Mouse (Mus musculus) spleen, adult 18-20 months (tissue): ENCODE results near the gene Itgb1bp1.
A peak's percentile ranks its signal among the peaks of the same experiment; 100 is the strongest.

Experiments
- DNase-seq, 2 experiments: peaks; one replicate each; pipeline ENCODE4 v3.0.0; 2022; ENCODE audit warnings: mixed read lengths in 2 of 2

Gene Itgb1bp1

GRCm38 (mm10) chr12:21301324-21301723 is 15.2 kb upstream of the Itgb1bp1 start:
- DNase-seq, result no peak

GRCm38 (mm10) chr12:21298856-21299255 is 12.8 kb upstream of the Itgb1bp1 start:
- no peak for DNase-seq

- no peak for DNase-seq
These were observed 3.6 kb upstream of the Itgb1bp1 start for GRCm38 (mm10) chr12:21289651-21290050.

GRCm38 (mm10) chr12:21288716-21289395 is 2.8 kb upstream of the Itgb1bp1 start:
- no peak for DNase-seq

- peak in 1 of 2 experiments; percentile 22 for DNase-seq
These were observed 897 bp upstream of the Itgb1bp1 start for GRCm38 (mm10) chr12:21286712-21287650.

- DNase-seq, result no peak
These were observed 409 bp downstream of the Itgb1bp1 start for GRCm38 (mm10) chr12:21285508-21286242.

- DNase-seq, result no peak
These were observed 1.2 kb downstream of the Itgb1bp1 start, which contains the start of gene Cpsf3 for GRCm38 (mm10) chr12:21284761-21285441. Cpsf3 (plus strand) TSS chr12:21285391.

GRCm38 (mm10) chr12:21277352-21277864 is 8.7 kb downstream of the Itgb1bp1 start:
- no peak for DNase-seq

- DNase-seq, result no peak
These were observed 11.6 kb downstream of the Itgb1bp1 start for GRCm38 (mm10) chr12:21274446-21274845.

GRCm38 (mm10) chr12:21268083-21268616 is 17.9 kb downstream of the Itgb1bp1 start:
- DNase-seq, result no peak

- DNase-seq, result no peak
These were observed 19.3 kb downstream of the Itgb1bp1 start for GRCm38 (mm10) chr12:21266784-21267098.

- peak in 1 of 2 experiments; percentile 45 for DNase-seq
These were observed 19.9 kb downstream of the Itgb1bp1 start for GRCm38 (mm10) chr12:21265946-21266783.

- no peak for DNase-seq
These were observed 20.6 kb downstream of the Itgb1bp1 start for GRCm38 (mm10) chr12:21265501-21265900.

GRCm38 (mm10) chr12:21264970-21265369 is 21.1 kb downstream of the Itgb1bp1 start:
- no peak for DNase-seq

- DNase-seq, result no peak
These were observed 21.8 kb downstream of the Itgb1bp1 start for GRCm38 (mm10) chr12:21264241-21264640.

- no peak for DNase-seq
These were observed 22.8 kb downstream of the Itgb1bp1 start for GRCm38 (mm10) chr12:21263256-21263655.

GRCm38 (mm10) chr12:21261521-21261920 is 24.6 kb downstream of the Itgb1bp1 start:
- DNase-seq, result no peak

- DNase-seq, result peak in 1 of 2 experiments; percentile 30
These were observed 25.4 kb downstream of the Itgb1bp1 start for GRCm38 (mm10) chr12:21260494-21261256.

- no peak for DNase-seq
These were observed 38.2 kb downstream of the Itgb1bp1 start for GRCm38 (mm10) chr12:21247711-21248392.
